Mouse (Mus musculus) cerebellum, adult 8-10 months (tissue): ENCODE data around the gene Gm5089.

Experiments used
- DNase-seq: peaks from one replicate; pipeline ENCODE4 v3.0.0; 2022

Gm5089 gene

DNA sequence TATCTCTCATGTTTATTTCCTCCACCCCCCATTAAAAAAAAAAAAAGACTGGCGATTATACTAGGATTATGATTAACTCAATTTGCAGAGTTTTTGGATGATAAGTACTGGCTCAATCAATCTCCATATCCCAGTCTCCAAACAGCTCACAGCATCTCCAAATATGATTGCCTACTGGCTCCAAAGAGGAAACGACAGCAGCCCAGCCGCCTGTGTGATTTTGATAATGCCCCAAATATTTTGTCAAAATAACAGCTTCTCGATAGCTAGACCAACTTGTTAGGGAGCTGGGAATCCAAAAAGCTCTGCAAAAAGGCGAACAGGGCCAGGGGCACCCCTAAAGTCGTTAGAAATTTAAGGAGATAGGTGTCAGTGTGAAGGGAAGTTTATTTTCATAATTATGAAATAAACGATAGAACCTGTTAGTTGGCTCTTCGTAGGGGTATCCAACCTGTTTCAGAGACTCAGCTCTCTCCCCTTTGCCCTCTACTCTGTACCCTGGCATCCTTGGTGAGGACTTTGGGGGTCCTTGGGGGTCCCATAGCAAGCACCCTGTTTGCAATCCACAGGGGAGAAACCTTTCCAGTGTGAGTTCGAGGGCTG, 27.2 kb upstream of the Gm5089 start:
- DNase-seq: peak; percentile 58

- peak; percentile 34 for DNase-seq
These were observed 26.4 kb upstream of the Gm5089 start for GRCm38 (mm10) chr14:122477261-122477671.

- DNase-seq: no peak
These were observed 25.9 kb upstream of the Gm5089 start for GRCm38 (mm10) chr14:122476822-122477215.

- DNase-seq: peak; percentile 58
These were observed 25.3 kb upstream of the Gm5089 start for GRCm38 (mm10) chr14:122476041-122476821.

GRCm38 (mm10) chr14:122475557-122476040, 24.7 kb upstream of the Gm5089 start:
- no peak for DNase-seq

DNA sequence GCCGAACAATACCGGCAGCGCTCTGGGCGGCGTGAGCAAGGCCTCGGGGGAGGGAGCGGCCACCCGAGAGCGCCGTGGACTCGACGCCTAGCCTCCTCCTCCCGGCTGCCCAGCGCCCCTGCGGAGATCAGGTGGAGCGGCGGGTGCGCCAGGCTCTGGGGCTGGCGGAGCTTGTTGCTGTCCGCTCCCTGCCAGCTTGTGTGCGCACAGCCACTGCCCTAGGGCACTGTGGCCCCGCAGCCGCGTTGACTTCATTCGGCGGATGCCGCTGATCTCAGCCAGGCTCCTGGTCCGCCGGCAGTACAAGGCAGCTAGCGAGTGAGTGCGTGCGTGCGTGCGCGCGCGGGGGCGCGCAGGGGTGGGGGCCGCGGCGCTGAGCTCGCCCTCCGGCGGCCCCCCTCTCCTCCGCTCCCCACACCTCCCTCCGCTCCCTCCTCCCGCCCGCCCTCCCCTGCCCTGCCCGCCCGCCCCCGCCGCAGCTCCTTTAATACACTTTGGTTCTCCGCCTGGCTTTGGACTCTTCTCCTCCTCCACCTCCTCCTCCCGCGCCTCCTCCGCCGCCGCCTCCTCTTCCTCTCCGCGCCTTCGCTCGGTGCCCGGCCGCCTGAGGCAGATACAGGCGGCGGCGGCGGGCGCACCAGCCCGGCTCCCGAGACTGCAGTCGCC, 24.1 kb upstream of the Gm5089 start, which contains the start of gene Zic2:
Zic2 (plus strand) TSS at position 545 of the 666 bp plus-strand sequence.
- peak; percentile 94 for DNase-seq

DNA sequence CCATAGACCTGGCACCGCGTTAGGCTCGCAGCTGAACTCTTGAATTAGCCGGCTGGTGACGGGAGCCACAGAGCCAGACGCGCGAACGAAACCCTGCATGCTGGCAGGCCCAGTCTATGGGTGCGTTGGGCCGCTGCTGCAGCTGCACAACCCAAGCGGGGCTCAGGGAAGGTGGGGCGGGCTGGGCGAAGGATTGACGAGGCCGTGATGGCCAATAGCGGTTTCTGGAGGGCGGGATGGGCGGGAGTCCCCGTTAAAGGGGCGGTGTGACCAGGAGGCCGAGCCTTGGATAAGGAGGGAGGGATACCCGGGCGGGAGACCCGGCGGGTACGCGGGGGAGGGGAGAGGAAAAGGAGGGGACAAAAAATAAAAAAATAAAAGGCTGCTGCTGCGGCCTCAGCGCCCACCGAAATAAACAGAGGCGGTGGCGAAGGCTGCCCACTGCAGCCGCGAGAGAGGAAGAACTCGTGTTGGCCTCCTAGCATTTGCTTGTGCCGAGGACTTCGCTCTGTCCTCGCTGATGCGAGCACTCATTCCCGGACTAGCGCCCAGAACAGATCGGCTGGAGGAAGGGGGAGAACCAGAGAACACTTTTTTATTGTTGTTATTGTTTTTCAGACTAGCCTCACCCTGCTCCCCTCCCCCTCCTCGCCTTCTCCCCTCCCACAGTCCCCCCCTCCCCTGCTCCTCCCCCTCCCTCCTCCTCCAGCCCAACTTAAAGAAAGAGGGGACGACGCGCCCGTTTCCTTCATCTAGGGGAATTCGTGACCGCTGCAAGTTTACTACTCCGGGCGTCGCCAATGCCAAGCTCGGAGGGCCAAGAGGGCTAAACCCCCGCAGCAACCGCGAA, 23.4 kb upstream of the Gm5089 start:
- DNase-seq: peak; percentile 85

GRCm38 (mm10) chr14:122473211-122473751, 22.4 kb upstream of the Gm5089 start:
- DNase-seq: peak; percentile 57

DNA sequence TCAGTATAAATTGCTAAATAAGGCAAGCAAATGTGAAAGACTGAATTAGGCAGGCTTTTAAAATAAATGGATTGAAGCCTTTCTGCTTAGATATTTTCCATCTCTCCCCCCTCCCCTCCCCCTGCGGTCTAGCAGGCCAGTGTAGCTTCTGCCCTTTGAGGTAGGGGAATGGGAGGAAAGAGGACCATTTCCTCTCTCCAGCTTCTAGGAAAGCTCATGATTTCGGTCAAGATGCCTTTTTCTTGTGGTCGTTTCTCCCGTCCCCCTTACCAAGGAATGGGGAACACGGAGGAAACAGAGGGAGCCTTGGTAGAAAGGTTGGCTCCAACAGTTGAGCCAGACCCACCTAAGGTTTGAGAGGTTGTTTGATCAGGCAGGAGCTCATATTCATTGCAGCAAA, 21.7 kb upstream of the Gm5089 start:
- DNase-seq: peak; percentile 42

DNA sequence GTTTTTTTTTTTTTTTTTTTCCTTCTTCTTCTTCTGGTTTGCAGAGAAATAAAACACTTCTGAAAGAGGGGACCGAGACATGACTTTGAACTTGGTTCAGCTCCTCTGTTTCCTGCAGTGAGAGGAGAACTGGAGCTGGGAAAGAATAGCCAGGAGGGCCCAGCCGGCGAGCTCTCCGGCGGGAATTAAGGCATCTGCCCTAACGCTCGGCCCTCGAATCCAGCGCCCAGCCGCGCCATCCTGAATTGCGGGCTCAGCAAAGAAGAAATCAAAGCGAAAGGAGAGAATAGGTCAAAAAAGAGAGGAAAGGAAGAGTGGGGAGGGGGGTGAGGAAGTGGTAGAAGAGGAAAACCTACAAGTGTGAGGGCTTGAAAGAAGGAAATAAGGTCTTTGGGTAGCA, 21.2 kb upstream of the Gm5089 start:
- peak; percentile 61 for DNase-seq

DNA sequence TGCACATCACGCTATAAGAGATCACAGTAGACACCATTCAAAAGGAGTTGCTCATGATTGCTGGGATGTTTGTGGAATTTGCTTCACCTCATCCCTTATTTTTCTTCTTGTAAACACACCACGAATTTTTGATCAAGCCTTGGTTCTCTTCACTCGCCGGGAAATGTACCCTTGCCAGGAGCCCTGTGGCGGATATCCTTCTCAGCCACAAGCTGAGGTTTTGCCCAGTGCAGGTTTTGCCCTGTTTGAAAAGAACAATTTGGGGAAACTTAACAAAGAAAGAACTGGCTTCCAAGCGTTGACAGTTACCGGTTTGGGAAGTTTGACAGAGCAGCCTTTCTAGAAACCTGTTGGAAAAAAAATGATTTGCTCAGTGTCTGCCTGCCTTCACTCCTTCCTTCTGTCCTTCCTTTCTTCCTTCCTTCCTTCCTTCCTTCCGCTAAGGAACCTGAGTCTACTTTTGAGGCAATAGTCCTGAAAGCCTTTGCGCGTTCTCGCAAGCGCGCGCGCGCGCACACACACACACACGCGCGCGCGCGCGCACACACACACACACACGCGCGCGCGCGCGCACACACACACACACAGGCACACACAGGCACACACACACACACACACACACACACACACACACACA, 20.7 kb upstream of the Gm5089 start:
- peak; percentile 59 for DNase-seq

DNA sequence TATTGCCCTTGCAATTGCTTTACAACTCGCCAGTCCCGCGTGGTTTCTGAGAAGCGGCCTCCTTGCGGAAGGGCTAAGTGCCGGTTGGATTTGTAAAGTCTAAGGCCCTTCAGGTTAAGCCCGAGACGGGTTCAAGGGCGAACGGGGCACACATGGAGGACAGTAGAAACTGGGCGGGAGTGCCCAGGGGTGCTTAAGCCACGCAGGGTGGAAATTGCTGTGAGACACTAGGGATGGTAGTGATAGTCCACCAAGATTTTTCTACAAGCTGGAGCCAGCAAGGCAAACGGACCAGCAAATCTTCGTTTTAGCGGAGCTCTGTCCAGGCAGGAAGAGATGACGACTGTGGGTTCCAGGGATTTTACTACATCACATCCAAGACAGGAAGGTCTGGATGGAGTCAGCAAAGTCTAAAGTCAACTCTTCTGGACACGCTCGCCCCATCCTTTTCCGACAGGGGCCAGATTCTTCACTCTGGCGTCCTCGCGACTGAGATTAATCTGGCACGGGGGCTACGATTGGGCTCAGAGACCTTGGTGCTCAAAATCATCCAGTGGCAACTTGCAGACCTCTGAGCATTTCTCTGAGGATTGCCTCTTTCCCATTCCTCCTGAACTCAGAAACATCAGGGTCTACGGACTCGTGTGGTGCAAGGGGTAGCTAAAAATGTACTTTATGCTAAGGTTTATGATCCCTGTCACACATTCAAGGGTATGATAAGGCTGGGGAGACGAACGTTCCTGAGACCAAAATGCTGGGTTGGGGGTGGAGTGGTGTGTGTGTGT, 18.2 kb upstream of the Gm5089 start:
- DNase-seq: peak; percentile 63

DNA sequence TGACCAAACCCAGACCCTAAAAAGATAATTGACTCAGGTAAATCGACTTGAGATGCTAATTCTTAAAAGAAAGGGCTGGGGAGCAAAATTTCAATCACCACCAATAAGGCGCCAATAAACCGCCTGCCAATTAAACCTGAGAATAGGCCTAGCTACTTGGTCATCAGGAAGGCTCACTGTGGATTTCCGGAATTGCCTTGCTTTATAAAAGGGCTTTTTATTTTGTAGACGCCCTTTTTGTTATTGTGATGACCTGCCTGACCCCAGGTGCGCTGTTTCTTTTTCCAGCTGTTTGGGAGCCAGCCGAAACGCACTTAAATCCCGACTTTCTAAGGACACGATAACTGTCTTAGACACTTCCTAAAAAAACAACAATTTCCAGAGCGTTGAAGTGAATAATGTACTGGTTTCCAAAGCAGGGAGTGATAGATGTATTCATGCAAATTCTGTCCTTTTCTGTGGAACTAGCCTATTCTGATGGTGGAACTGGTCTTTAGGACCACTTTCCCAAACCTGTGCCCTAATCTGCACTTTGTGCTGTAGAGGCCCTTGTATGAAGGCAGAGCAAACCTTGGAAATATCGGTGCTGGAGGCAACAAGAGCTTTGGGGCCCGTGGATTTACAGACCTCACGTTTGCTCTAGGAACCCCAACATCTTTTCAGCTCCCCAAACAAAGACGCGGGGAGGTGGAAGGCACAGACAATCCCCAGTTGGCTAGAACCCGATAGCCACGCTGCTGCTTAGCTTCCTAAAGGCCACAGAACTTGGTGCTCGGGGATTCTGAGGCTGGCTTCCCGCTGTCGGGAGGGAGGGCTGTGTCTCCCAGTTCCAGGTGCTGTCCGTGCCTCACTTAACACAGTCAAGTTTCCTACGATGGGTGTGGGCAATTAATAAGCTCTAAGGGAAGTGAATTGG, 17.3 kb upstream of the Gm5089 start:
- peak; percentile 66 for DNase-seq

- DNase-seq: peak; percentile 21
These were observed 15.9 kb upstream of the Gm5089 start for GRCm38 (mm10) chr14:122466756-122467362.

GRCm38 (mm10) chr14:122465931-122466490, 15.1 kb upstream of the Gm5089 start:
- peak; percentile 41 for DNase-seq

DNA sequence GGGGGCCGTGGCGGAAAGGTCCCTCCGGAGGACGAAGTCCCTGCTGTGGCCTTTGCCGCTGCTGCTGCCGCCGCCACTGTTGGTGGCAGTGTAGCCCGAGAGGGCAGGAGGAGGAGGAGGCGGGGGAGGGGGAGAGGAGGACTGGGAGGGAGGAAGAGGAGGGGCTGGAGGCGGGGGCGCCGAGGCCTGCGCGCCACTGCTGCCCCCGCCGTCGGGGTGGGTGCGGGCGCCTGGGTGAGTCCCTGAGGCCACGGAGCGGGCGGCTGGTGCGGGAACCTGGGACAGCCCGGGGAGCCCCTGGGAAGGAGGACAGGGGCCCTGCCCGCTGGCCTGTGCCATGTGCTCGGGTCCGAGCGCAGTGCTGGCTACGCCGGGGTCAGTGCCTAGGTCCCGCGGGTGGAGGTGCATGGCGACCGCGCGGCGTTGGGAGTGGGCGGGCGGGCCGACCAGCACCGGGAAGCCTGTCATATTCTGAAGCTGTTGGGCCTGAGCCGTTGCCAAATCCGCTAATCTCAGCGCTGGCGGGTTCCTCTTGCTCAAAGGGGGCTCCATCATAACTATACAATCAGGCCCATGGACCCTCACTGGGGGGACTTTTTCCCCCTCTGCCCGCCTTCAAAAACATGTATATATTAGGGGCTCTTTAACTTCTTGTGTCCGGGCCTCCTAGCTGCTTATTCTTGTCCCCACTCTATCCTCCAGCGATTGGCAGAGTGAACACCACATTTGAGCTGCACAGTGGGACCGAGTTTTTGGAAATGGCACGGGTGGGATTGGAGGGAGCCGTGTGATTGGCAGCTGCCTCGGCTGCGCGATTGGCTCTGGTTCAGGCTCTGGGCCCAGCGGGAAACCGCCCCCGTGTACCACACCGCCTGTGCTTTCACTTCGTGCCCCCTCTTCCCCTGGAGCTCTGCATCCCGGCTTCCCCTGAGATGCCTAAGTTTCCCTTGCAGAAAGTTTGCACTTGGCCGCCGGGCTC, 14.1 kb upstream of the Gm5089 start, which contains the start of gene Zic5:
Zic5 (minus strand) TSS at position 915 of the 979 bp plus-strand sequence.
- peak; percentile 88 for DNase-seq

DNA sequence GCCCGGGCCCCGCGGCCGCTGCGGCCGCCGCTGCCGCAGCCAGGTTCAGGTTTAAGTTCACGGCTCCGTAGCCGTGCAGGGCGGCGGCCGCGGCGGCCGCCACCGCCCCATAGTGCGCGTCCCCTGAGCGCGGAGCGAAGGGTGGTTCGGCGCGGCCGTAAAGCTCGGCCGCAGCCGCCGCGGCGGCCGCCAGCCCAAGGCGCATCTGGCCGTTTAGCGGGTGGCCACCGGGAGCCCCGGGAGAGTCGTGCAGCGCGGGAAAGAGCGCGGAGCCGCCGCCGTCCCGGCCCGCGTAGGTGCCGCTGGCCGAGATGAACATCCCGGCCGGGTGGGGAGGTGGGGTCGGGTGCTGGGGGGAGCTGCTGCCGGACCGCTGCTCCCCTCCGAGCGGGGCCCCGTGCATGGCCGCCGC, 13.4 kb upstream of the Gm5089 start:
- DNase-seq: no peak
